Mouse (Mus musculus): ENCODE measurements around the gene Crhr2.

Crhr2 gene

DNA sequence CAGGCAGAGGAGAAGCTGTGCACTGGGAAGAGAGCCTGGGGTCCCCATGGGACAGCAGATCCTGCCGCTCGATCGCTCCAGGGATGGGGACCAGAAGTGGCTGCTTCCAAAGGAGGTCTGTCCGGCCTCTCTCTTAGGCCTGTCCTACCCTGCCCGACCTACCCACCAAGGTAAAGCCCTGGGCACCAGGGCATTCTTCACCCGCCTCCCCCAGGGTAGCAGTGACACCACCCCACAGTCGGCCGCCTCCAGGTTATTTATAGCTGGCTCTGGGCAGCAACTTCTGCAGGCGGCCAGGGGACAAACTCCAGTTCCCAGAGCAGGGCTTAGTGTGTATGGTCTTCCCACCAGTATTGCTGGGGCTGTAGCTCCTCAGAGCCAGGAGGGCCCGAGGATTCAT, at the start of gene Crhr2:
Gene Crhr2 (minus strand): TSS at position 223 of the 400 bp plus-strand sequence.
- peak; percentile 7 to 47 for DNase-seq

DNA sequence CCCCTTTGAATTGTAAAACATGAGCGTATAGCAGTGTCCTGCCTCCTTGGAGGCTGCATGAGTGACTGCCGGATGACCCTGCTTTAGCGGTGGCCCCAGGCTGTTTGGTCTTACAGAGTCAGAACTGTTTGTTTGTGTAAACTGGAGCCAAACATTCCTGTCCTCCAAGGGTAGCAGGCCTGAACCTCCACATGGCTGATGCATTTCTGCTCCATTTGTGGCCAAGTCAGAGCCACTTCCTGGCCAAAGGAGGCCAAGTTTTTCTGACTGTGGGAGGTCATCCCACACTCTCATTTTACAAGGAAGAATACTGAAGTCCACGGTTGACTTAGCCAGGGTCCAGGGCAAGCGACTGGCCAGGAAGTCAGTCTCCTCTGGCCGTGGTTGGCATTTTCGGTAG, 46.7 kb upstream of the Crhr2 start:
- peak; percentile 48 to 72 for DNase-seq

DNA sequence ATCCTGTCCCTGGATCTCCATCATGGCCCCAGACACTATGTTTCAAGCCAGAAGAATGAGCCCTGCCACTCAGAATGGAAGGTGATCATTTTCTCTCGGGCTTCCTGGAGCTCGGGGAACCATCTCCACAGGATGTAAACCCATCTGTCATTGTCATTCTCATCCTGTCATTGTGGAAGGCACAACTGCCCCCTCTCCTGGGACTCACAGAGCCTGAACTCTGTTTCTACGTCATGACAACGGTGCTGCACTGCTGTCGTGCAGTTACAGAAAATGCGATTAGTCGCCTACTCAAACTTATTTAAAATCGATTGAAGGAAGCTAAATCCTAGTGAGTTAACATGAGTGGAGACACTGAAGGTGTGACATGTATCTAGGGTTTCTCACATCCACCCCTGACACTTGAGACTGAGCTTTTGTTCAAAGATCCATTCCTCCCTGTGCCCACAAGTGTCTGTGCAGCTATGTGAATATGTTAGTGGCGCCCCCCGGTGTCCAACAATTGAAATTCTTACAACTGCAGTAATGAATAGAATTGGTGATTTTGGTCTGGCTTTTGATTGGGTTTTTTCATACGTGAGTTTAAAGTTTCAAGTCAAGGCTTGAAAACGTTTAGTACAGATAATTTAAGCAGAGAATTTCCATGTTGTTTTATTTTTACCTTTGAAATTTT, 44.4 kb upstream of the Crhr2 start:
- peak; percentile 48 to 53 for DNase-seq

DNA sequence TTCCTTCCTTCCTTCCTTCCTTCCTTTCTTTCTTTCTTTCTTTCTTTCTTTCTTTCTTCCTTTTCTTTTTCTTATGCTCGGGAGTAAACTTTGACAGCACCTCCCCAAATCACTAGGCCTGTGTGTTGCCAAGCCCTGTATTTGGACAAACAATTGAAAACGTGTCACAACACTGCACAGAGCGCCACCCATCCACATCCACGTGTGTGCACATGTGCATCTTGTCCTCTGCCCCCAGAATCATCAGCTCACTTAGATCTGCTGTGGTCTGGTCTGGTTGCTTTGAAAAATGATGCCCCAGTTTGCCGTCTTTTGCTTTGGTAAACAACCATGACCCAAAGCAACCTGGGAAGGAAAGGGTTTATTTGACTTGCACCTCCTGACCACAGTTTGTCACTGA, 43.1 kb upstream of the Crhr2 start:
- DNase-seq, result peak; percentile 70 to 85

DNA sequence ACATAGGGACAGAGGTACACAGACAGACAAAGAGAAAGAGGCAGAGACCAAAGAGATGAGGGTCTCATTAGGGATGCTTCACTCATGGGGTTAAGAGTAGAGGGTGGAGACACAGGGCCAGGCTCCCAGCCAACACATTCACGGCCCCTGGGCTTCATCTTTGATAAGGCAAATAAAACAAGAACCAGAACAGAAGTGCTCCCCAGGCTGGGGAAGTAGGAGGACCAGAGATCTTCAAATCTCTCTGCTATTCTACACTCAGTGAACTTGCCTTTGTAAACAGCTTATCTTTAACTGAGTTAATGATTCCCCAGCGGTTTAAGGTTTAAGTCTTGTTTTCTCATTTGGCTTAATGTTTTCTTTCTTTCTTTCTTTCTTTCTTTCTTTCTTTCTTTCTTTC, 42.6 kb upstream of the Crhr2 start:
- DNase-seq, result peak; percentile 53 to 54

DNA sequence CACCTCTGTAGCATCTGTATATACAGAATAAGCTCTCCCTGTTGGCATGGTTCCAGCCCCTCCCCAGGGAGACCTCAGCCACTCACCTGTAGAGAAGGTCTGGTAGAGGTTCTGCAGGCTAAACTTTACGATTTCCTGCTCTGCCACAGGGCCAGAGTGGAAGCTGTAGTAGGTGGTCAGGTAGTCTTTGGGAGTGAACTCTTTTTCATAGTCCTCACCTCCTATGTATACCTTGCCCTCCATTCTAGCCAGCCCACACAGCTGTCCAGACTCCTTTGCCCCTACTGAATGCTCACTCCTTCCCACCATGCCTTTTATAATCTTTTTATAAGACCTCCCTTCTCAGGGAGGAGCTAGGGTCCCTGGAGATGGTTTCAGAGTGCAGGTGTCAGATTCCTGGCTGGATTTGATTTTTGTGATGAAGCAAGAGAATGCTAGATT, 41.9 kb upstream of the Crhr2 start, which contains the start of gene Inmt:
Gene Inmt (minus strand): TSS at position 303 of the 441 bp plus-strand sequence.
- DNase-seq, result peak; percentile 57 to 75

DNA sequence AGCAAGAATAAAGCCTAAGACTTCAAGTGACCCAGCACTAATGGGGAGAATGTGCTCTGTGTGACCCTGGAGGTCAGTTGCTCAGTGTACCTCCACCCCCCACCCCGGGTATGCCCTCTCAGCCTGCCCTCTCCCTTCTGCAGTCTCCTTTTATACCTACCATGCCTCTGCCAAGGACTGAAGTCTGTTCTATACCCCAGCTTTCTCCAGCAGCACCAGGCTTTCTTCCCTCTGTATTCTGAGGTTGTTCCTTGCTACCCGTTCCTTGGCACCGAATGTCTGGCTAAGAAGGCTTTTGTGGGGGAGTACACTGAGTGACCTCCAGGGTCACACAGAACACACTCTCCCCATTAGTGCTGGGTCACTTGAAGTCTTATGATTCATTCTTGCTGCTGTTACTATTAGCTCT, 41.1 kb upstream of the Crhr2 start:
- peak; percentile 46 to 77 for DNase-seq

DNA sequence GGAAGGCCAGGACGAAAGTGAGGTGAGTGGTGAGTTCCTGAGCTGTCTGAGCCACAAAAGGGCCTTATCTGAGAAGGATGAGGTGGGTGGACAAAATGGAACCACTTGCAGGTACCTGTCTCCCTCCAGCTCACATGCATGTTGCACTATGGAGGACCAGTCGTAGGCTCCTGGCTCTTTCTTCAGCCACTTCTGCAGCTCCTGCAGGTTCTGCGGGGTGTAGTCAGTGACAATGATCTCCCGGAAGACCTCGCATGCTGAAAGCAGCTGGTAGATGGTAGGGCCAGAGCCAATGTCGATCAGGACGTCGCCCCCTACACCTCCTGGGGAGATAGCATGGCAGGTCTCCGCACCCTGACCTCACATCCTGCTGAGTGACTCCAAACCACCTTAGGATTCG, 40.4 kb upstream of the Crhr2 start:
- DNase-seq, result no peak

DNA sequence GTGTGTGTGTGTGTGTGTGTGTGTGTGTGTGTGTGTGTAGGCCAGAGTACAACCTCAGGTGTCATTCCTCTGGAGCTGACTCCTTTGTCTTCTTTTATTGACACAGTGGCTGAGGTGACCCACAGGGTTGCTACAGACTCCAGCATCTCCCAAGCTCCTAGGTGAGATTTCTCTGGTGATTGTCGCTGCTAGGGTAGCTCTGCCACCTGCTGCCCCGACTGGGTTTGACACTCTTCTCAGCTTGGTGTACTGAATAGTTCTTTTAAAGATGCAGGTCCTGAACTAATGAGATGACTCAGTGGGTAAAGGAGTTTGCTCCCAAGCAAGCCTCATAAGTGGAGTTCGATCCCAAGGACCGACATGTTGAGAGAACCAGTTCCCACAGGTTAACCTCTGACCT, 38.8 kb upstream of the Crhr2 start:
- peak in 1 of 2 experiments; percentile 39 for DNase-seq

DNA sequence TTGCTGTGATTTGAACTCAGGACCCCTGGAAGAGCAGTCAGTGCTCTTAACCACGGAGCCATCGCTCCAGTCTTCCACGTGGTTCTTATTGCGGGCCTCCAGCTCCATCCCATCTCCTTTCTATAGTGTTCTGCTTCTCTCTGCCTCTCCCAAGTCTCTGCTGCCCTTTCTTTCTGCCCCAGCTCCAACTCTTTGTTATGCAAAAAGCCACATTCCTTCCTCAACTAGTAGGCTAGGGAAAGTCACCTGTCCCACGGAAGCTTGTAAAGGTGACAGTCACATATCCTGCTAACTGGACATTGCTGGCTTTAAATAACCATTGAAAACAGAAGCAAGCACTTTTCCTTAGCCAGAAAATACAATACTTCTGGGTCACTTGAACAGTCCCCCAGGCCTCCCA, 37.0 kb upstream of the Crhr2 start:
- no peak for DNase-seq

DNA sequence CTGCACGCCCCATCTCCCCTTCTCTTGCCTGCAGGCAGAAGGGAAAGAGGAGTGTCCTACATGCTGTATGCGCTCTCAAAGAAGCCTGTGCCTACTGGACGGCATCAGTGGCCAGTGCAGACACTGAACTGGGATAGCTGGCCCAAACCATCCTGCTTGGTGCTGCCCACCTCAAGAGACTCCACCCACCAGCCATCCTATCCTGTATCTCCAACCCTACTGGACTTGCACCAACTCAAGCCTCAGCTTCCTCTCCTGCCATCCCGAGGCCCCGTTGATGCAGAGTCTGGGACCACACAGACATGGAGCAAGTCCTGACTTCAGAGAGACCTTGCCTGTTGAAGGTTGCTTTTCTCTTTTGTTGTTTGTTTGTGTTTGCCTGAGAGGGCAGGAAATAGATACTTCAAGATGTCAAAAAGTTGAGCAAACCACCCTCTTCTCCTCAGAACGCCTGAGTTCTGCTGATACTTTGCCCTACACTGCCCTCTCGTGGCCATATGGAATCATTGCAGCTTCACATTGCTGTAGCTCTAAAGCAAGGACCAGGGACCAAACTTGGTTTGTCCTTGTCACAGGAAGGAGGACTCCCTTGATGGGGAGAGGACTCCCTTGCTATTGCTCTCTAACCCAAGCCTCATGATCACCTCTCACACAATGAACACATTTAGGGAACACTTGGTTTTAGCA, 34.1 kb upstream of the Crhr2 start:
- DNase-seq, result peak; percentile 70 to 79

DNA sequence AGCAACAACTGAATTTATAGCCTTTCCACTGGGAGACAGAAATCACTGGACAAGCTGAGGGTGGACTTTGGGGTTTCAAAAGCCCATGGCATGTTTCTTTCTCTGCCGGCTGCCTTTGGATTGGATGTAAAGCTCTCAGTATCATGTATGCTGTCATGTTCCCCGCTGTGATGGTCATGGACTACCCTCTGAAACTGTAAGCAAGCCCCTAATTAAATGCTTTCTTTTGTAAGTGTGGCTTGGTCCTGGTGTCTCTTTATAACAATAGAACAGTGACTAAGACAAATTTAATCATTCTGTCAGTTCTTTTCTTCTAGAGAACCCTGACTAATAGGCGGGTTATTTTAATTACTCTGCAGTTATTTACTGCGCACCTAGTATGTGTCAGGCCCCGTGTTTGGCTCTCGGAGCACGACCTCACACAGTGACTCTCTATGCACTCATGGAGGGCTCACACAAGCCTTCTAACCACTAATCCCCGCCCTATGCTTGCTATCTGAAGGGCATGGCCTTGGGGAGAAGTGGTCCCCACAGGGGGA, 30.3 kb upstream of the Crhr2 start:
- no peak for DNase-seq

DNA sequence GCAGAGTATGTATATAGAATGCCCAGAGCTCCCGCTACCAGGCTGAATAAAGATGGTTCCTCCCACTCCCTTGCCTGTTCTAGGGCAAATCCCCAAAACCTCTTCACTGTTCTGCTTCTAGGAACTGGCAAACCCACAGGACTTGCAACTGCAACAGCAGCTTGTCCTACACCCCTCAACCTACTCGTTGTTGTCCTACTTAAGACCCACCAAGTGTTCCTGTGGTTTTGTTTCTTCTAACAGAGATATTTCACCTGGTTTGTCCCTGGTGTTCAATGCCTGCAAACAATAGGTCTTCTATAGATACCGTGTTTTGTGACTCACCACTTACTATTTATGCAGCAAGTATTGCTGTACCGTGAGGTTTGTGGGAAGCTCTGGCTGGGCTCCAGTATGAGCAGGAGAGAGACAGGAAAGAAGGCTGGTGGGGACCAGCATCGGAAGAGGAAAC, 28.5 kb upstream of the Crhr2 start:
- no peak for DNase-seq

DNA sequence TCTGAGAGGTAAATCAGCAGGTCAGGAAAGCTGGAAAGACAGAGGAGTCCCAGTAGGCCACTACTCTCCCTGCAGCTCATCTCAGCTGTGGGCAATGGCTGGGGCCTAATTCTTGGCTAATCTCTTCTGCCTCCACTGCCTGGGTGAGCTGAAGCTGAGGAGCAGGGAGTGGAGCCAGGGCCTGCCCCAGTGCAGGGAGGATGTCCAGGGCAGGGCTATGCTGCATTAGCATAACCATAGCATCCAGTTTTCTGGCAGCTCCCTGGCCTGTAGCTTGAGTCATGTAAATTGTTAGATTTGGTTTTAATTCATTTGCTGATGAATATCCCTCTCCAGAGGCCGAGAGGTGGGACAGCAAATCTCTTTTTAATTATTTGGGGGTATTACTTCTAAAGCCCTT, 26.4 kb upstream of the Crhr2 start:
- DNase-seq, result no peak

DNA sequence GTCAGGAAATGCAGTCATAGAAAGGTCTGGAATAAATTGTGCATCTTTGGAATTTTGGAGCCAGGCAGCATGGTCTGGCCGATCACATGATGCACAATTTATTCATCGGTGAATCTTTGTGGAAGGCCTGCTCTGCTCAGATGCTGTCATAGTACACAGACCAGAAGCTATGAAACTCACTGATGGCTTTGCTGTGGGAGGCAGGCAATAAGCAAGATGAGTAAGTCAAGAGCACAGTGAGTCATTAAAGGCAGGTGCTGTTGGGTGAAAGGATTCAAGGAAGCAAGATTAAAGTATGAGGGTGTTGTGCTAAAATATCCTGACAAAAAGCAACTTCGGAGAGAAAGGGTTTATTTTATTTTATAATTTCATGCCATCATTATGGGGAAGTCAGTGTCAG, 19.4 kb upstream of the Crhr2 start:
- no peak for DNase-seq

DNA sequence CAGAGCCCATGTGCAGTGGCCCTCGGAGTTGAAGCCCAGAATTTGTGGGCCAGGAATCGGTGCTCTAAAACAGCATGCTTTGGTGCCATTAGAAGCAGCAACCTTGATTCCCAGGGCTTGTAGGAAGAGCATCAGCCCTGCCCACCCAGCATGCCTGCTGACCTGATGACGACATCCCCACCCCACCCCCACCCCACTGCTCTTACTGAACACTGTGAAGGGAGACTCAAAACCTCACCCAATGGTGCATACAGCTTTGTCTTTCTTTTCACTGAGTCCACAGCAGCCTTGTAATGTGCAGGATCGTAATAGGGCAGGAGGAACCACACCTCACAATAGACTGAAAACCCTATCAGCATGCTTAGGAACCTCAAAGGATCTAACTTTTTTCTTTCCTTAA, 13.3 kb upstream of the Crhr2 start:
- no peak for DNase-seq

DNA sequence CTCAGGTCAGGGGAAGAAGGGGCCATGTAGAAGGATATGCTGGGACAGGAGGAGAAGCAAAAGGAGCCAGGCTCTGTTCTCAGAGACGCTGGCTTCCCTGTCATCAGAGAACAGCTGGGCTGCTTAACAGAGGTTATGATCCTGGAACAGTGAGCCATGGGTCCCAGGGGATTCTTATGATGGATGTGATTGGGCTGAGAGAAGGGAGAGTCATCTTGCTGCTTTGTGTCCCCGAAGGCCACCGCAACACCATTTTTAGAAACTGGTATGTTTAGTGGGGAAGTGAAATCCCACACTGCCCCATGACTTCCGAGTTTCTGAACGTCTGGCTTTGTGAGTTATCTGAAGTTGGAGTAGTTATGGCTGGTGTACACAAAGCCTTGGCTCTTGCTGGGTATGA, 12.5 kb upstream of the Crhr2 start:
- DNase-seq, result peak; percentile 41 to 55

DNA sequence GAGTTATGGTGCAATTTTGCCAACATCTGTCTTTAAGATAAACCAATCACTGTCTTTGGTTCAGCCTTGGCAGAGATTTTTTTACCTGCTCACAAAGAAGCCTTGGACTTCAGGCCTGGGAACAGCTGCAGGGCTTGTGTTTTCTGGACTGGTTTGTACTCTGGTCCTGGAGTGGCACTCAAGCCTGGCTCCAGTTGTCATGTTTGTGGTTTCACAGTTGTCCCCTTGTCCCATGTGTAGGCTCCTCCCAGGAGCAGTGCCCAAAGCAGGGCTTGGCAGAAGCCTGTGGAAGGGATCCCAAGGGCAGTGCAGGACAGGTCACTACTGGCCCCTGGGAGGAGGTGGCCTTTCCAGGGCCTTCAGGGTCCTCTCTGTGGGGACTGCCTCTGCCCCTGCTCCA, 5.5 kb upstream of the Crhr2 start:
- DNase-seq, result no peak

DNA sequence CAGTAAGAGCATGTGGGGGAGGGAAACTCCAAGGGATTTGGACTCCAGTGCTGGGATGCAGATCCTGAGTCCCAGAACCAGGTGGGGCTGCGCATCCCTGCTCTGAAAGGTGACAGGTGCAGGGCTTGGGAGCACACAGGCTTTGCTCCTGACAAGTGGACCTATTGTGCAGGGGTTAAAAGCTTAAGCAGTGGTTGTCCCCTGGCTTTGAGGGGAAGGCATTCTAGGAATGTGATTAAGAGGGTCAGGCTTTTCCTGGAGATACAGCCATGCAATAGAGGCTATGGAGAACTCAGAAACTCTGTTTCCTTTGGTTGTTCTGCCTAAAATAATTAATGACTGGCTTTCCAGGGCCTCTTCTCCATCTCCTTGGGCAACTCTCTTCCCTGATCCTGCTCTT, 609 bp upstream of the Crhr2 start:
- DNase-seq, result no peak

DNA sequence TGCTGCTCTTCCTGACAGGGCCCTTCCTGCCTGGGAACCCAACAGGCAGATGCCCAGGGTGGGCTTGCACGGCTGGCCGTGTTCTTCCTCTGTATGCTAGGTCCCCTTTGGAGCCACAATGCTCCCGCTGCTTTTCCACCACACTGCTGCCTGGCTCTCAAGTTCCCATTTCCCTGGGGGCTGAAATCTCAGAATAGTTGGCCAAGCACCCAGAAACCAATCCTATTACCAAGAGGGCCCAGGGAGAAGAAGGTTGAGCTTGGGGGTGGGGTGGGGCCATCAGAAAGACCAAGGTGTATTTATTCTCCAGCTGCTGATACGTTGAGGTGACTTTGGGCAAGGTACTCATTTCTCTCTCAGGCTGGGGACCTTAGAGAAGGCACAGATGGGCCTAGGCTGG, 1.5 kb downstream of the Crhr2 start:
- DNase-seq, result no peak

DNA sequence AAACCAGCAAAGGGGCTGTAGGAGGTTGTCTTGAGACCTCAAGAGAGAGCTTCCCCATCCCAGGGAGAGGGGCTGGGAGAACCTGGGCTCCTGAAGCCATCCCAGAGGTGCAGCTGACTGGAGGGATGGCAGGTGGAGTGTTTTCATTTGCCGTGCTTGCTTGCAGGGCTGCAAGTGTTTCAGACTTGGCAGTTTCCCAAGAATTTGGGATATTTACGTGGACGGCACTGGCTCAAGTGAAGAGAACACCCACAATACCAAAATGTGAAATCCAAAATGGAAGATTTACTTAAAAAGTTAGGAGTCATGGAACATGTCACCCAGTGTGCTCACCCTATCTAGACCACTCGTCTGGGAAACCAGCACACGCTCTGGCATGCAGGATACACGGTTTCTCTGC, 2.2 kb downstream of the Crhr2 start:
- no peak for DNase-seq

DNA sequence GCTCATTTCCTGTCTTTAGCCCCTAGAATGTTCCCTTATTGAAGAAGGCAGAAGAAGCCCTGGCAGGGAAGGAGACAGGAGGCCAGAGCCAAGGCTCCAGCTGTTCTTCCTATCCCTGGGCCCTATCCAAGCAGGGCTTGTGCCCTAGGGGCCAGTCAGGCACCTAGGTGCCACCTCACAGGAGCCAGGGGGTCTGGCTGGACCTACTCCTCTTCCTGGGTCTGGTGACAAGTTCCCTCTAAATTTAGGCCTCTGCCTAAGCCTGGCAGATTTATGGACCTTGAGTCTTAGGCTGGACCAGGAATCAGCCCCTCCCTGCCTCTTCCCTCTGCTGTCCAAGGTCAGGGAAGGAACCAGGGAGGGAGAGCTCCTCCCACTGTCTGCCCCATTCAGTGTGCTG, 4.4 kb downstream of the Crhr2 start:
- DNase-seq, result no peak

DNA sequence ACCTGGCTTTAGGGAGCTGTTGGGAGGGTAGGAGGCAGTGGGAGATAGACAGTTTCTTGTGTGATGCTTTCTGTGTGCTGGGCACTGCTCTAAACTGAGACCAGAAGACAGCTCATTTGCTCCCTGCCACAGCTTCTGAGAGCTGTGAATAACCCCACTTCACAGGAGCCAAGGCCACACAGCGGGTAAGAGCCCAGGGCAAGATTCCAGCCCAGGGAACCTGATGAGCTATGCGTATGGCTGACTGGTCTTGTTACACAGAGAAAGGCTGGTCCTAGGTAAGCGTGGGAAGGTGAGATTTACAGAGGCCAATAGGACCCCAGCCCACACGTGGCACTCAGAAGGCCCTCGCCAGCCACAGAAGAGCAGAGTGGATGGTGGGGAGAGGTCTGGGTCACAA, 6.2 kb downstream of the Crhr2 start:
- no peak for DNase-seq

DNA sequence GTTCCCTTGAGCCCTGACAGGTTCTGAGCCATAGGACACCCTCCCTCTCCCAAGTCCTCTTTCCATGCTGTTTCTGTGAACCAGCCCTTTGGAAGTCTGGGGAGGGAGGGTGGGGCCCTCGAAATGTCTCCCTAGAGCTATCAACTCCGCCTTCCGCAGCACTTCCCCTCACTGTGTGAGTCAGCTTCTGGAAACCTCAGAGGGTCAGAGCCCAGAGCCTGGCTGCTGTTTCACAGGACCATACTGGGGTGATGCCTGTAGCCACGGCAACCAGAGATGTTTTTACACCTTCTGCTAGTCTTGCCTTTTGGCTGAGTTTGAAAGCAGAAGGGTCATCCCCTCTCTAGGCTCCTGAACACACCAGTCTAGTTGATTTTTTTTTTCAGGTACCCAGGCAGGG, 9.8 kb downstream of the Crhr2 start:
- no peak for DNase-seq

Measured in kidney, postnatal 25 days (tissue).